Mouse (Mus musculus): ENCODE measurements at regions not wholly inside any gene's neighbourhood (a gene's known extent, or its start where the extent isn't known, plus 50 kb on each side); places are given as distances from the start of the nearest gene placed in this dataset.

- TF ChIP-seq CTCF (IDR thresholded peaks at IDR 0.05; ENCODE audit: control insufficient read depth, insufficient read depth, insufficient replicate concordance, low read depth, low read length) (no peak), POLR2A (IDR thresholded peaks at IDR 0.05; ENCODE audit: control insufficient read depth, low read depth, low read length) (no peak)
Measured at GRCm38 (mm10) chr6:52495855-52496254, 144.3 kb downstream of the Hibadh start.
